Mouse (Mus musculus) brain, adult 2 months (tissue): ENCODE measurements at regions not wholly inside any gene's neighbourhood (a gene's known extent, or its start where the extent isn't known, plus 50 kb on each side); places are given as distances from the start of the nearest gene placed in this dataset.

Experiments used
- DNase-seq: peaks from one replicate; pipeline ENCODE4 v3.0.0; 2011; ENCODE audit warnings: low read depth, low spot score

GRCm38 (mm10) chr1:14421030-14421429 lies 1672.1 kb downstream of the 4930444P10Rik start:
- no peak for DNase-seq

- DNase-seq, result no peak
These were observed 1679.2 kb downstream of the 4930444P10Rik start for GRCm38 (mm10) chr1:14413826-14414445.

DNA sequence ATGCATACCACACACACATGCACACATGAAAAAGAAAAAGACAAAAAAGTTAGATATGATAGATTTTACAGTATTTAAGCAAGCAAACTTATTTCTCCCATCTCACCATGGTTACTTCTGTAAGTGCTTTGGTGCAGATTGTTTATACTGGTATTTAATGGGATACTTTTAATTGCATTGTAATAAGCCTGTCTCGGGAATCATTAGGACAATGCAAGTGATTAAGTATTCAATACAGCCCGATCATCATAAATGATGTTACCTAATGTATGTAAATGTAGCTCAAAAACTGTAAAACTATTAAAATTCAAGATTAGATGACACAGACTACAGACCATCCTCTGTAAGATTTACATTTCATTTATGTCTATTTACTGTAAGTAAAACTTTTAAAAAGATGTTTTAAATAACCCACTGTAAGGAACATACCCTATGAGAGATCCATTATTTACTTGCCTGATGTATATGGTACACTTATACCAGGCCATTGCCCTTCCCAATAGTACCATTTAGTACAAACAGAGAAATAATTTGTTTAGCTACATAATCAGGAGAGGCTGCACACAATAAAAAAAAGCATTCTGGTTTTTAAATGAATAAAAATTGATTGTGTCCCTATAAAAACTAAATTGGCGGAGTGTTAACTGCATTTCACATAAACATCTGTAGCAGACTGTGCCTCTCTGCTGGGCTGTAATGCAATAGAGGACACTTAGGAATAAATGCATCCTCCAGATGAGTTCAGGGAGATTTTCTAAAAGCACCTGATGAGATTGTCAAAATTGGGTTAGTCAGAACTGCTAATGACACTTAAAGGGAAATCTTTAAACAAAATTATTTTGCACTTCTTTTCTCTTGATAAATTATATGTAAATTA lies 1722.9 kb downstream of the 4930444P10Rik start:
- DNase-seq, result no peak

DNA sequence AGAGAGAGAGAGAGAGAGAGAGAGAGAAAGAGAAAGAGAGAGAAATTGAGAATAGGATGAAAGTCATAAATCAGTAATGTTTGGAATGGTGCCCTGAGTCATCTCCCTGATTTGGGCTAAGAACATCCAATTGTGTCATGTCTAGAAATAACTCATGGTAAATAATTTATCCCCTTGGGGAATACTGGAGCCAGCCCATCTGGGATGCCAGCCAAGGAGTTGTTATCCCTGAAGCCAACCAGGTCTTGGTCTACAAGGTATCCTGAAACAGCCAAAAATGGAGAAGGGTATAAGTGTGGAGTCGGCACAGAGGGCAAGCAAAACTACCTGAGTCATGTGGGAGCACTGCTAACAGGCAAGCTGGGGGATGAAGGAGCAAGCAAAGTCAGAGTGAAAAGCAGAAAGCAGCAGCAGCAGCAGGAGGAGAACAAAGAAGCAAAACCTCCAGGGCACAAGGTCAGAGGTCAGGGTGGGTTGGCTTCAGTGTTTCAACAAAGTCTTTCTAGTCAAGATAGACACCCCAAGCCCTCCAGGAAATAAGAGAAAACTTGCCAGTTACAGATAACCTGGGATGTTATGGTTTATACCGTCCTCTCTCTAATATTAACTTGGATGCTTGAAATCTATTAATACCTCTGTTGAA lies 1733.0 kb downstream of the 4930444P10Rik start:
- DNase-seq, result peak; percentile 4
